Mouse (Mus musculus) embryo, embryonic 10 days (tissue): ENCODE results near the gene Tecpr2.

ENCODE experiments used
- DNase-seq: peaks from one replicate; pipeline ENCODE4 v3.0.0-alpha.2; 2015; ENCODE audit warnings: low spot score

Tecpr2 gene

DNA sequence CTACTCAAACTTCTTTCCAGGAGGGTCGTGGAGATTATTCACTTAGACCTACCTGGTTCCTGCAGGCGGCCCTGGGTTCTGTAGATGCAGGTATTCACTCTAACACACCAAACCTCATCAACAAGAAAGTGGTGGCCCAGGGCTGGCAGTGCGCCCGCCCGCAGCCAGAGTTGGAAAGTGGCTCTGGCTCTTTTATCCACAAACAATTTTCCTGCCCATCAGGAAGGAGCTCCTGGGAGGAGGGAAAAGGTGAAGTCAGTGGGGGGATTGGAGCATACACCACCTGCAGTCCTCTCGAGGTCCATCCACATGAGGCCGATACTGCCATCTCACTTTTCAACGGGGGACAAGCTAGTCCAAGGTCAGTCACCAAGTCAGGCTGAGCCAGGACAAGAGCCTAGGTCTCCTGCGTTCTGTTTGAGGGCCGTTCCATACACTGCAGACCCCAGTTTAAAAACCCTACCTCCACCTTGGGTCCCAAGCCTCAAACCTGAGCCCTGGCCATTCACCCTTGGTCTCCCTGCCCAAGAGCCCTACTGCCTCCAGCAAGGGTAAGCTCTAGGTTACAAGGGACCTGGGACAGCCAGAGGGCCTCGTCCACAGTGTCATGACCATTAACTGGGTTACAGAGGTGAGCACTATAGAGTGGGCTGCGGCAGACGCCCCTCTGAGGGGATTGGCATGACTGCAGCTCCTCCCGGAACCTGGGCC is 89.0 kb downstream of the Tecpr2 start:
- DNase-seq, result no peak

DNA sequence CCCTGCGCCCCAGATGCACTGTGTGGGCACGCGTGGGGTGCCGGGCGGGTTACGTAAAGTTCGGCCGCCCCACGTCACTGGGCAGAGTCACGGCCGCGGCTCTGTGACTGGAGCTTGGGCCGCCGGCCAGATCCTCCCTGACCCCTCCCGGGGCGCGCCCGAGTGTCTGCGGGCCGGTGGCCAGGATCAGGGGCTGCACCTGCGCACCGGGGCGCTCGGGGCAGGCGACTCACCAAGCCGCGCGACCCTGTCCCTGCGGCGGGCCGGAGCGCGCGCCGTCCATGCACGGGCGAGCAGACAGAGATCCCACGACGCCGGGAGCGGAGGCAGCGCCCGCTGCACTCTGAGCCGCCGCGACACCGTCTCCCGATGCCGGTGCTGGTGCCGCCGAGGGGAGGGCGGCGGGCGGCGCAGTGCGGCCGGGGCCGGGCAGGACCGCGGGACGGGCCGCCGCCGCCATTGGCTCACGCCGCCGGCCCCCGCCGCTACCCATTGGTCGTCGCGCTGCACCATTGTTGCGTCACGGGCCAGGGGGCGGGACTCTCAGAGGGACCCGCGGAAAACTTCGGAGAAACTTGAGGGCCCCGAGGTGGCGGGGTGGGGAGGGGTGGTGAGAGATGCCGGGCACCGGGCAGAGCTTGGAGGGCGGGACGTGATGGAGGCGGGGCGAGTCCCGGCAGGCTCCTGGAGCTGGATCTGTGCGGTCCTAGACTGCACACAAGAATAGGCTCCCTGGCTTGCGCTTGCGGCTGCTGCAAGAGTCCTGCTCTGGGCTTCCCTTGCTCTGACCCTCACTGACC is 89.7 kb downstream of the Tecpr2 start, which contains the start of gene Ankrd9:
TSS of gene Ankrd9 (minus strand) at position 434 of the 800 bp plus-strand sequence.
- peak; percentile 97 for DNase-seq

DNA sequence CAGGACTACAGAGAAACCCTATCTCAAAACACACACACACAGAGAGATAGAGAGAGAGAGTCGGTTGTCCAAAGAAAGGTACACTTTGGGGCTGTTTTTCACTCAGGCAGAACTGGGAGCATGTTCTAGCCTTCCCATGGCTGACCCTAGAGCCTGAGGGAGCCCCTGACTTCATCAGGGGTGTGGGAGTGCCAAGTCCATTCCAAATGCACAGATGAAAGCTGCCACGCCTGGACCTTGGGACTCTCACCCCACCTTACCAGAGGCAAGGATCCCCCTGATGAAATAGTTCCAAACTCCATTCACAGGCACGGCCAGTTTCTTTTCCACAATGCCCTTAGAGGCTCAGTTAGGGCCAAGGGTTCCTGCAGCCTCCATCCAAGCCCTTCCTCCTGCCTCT is 90.7 kb downstream of the Tecpr2 start:
- DNase-seq, result no peak

GRCm38 (mm10) chr12:110981736-110982135 is 92.7 kb downstream of the Tecpr2 start:
- DNase-seq, result no peak

GRCm38 (mm10) chr12:110983083-110983482 is 94.0 kb downstream of the Tecpr2 start:
- no peak for DNase-seq

DNA sequence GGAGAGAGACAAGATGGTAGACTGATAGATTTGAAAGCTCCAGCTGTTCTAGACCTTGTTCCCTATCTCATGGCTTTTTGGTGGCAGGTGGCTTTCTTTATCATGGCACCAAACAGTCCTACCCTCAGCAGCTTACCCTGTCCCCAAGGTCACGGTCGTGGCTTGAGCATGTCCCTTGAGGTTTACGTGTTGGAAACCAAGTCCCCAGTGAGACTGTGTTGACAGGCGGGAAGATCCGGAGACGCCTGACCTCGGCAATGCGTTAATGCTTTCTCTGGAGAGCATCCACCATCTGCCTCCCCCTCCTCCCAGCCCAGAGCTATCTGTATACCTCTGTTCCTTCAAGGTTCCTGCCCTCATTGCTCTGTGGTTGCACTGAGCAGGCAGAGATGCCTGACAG is 94.7 kb downstream of the Tecpr2 start:
- DNase-seq, result no peak

DNA sequence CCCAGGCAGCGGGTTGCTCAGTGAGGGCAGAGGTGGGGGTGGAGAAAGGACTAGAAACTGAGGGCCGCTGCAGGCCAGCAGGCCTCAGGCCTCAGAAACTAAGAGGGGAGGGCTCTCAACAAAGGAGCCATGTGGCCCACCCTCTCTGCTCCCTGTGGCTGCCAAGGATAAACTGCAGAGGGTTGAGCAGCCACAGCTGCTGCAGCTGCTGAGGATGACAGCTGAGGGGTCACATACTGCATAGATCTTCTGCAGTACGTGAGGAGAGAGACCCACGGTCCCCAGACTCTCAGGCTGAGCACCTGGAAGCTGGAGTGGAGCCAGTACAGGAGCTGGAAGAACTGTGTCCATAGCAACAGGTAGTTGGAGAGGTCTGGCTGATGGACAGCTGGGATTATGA is 95.5 kb downstream of the Tecpr2 start:
- DNase-seq, result no peak

DNA sequence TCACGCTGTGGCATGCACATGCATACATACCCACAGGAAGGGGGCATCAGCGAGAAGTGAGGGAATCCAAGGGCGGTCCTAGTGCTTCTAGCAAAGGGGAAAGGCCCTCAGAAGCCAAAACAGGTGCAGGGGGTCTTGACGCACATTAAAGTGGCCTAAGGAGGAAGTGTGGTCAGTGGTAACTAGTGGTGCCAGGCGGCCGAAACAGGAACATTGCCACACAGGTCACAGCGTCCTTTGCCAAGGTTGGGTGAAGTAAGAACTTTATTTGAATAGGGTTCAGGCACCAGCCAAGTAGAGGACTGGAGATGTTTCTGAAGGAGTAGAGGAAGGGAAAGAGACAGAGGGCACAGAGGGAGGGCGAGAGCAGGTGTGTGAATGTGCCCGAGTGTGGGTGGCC is 96.1 kb downstream of the Tecpr2 start:
- no peak for DNase-seq

- DNase-seq, result no peak
These were observed 97.7 kb downstream of the Tecpr2 start for GRCm38 (mm10) chr12:110986536-110987425.

DNA sequence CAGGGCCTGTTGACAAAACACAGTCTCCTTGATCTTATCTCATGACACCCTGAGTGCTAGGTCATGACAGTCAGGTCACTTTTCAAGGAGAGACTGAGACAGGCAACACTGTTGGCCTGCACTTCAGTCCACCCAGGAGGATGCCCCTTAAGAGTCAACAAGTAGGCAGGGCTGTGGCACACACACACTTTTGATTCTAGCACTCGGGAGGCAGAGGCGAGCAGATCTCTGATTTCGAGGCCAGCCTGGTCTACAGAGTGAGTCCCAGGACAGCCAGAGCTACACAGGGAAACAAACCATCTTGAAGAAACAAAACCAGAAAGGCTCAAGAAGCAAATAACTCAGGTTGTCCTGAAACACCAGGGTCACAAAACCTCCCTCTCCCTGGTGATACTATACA is 100.3 kb downstream of the Tecpr2 start:
- no peak for DNase-seq

DNA sequence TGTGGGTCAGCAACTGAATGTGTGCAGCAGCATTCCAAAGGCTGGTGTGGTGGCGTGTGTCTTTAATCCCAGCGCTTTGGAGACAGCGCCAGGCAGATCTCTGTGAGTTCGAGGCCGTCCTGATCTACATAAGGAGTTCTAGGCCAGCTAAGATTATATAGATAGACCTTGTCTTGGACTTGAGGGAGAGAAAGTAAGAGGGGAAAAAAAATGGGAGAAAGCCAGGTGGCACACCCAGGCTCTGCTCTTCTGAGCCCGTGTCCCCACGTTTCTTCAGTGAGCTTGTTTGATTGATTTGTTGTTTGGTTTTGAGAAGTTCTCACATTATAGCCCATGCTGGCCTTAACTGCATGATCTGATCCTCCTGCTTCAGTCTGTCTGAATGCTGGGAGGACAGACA is 101.4 kb downstream of the Tecpr2 start:
- DNase-seq, result no peak

DNA sequence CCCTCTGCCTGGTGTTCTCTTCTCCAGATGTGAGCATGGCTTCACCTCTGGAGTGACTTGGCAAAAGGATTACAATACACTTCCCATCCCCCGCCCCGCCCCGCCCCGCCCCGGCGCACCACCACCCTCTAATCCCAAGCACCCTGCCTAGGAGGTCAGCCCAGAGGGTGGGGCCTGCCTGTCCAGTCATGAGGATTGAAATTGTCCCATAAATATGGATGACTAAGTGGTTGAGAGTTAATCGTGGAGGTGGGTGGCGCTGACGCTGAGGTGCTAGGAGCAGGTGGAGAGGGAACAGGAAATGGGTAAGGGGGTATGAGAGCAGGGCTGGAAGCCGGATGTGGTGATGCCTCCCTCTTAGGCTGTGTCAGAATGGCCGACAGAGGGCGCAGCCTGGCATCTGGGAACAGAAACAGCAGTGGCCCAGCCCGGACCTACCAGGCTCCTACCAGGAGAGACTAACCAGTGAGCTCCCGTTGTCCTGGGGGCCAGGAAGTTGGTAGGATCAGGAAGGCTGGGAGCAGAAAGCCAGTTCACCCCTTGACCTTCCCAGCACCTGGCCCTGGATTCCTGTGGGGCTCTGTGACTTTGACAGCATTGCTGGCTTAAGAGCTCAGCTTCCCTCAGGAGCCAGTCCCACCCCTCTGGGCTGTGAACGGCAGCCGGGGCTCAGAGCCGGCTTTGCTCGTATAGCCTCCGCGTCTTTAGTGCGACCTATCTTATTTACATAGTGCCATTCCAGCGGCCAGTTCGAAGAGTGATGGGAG is 102.5 kb downstream of the Tecpr2 start:
- peak; percentile 92 for DNase-seq

DNA sequence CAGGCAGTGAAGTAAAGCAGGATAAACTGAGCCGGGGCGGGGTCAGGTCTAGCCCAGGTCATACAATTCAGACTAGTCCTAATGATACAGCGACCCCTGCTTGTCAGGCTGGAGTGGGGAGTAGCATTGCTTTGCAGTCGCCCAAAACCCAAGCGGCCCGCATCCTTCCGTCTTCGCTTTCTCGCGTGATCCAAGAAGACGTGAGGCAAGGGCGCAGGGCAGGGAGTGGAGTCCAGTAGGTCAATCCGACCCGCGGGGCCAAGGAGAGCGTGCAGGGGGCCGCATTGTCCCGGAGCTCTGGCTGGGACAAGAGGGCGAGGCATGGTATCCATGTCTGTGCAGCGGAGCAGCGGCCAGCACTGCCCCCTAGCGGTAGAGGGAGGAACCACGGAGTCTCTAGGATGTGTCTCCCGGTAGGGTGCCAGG is 103.1 kb downstream of the Tecpr2 start:
- DNase-seq, result peak; percentile 96

GRCm38 (mm10) chr12:110992771-110993170 is 103.7 kb downstream of the Tecpr2 start:
- DNase-seq, result no peak

- no peak for DNase-seq
These were observed 104.2 kb downstream of the Tecpr2 start for GRCm38 (mm10) chr12:110993226-110993625.

DNA sequence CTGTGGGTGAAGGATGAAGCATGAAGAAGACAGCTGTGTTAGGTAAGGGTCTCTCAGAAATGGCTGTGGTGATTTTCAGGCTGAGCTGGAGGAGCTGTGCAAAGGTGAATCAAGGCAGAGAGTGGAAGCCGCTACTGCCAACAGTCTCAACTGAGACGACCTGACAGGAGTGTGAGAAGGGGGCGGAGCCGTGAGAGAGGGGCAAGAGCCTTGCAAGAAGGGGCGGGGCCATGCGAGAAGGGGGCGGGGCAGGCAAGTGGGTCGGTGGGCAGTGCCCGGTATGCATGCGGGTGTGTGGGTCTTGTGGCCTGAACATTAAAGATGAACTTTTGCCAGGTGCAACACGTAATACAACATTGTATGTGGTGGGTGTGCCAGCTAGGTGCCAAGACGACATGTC is 105.6 kb downstream of the Tecpr2 start:
- DNase-seq, result no peak

- DNase-seq, result no peak
These were observed 109.0 kb downstream of the Tecpr2 start for GRCm38 (mm10) chr12:110998092-110998491.

DNA sequence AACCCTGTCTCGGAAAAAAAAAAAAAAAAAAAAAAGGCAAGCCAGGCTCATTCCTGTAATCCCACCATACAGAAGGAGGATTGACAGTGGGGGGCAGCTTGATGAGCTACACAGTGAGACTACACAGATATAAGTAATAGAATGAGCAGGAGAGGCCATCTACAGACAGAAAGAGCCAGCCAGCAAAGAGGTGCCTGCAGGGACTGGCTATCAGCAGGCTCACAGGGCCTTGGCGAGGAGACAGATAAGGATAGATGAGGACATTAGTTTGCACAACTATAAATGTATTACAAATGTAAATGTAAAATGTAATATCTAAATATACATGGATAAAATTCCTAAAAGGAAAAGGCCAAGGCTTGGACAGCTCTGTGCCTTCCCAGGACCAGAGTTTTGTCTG is 110.8 kb downstream of the Tecpr2 start:
- DNase-seq, result no peak

DNA sequence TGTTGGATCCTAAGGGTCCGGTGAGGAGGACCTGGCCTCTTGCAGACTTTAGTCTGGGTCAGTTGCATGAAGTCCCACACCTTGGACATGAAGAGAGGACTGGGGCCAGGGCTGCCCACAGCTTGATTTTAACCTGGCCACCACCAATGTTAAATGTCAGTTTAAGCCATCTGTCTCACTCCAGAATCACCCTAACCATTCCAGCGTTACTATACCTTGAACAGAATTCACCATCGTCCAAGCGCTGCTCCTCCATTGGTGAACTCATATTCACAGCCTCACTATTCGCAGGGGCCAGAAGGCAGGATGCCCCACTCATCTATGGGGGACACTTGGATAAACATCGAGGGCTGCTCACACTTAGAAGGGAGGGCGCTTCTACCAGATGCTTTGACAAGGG is 111.9 kb downstream of the Tecpr2 start:
- DNase-seq, result no peak

- DNase-seq, result no peak
These were observed 115.1 kb downstream of the Tecpr2 start for GRCm38 (mm10) chr12:111004142-111004541.

- DNase-seq, result no peak
These were observed 116.7 kb downstream of the Tecpr2 start for GRCm38 (mm10) chr12:111005803-111006202.

GRCm38 (mm10) chr12:111006339-111006738 is 117.3 kb downstream of the Tecpr2 start:
- no peak for DNase-seq
